Mouse (Mus musculus): ENCODE data around the gene Supt16. TPM values are rescaled to one million over a fixed set of nuclear protein-coding genes. Genes with fewer than 3 reads are reported as not detected.

Supt16 gene
- polyA plus RNA-seq, 1 experiment from 2014 or later = 55.8 TPM

DNA sequence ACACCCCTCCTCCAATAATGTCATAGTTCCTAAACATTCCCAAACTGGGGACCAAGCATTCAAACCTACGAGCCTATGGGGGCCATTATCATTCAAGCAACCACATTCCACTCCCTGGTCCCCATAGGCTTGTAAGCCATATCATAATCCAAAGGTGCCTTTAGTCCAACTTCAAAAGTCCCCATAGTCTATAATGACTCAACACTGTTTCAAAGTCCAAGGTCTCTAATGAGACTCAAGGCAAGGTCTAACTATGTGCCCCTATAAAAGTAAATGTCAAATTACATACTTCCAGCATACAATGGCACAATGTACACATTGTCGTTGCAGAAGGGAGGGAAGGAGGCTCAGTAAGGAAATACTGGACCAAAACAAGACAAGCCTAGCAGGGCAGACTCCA lies 42.2 kb downstream of the Supt16 start:
- Histone ChIP-seq H3K9ac (ENCODE audit: low read length) (no peak overlapping the region), H3K36me3 (ENCODE audit: control insufficient read depth, insufficient read depth, low read length) (peaks cover 10% of the 10 kb centered on the region), H3K4me1 (replicated peaks; ENCODE audit: control insufficient read depth, insufficient read depth, low read length) (no peaks in the 10 kb centered on the region), H3K4me2 (ENCODE audit: low read depth, low read length) (no peak overlapping the region), H3K27me3 (ENCODE audit: control insufficient read depth, insufficient read depth, low read depth, low read length) (no peaks in the 10 kb centered on the region), H3K27ac (ENCODE audit: low read length) (no peak overlapping the region), H3K4me3 (ENCODE audit: low read length) (no peak overlapping the region), H3K9me3 (ENCODE audit: control insufficient read depth, low read length) (no peaks in the 10 kb centered on the region)
- ATAC-seq (ENCODE audit: low read depth) = no peak
- 76% methylated on average over 2 of the region's 2 CpGs for WGBS

DNA sequence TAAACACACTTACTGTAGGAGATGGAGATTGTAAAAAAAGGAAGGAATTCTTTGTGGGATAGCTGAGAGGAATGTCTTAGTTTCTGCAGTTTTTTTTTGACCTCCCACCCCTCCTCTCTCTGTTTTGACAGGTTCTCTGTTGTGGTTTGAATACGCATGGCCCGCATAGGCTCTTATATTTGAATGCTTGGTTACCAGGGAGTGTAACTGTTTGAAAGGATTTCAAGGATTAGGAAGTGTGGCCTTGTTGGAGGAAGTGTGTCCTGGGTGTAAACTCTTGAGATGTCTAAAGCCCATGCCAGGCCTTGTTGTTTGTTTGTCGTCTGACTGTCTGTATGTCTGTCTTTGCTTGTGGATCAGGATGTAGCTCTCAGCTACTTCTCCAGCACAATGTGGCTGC lies 44.6 kb downstream of the Supt16 start:
- Histone ChIP-seq H3K27me3 (ENCODE audit: control insufficient read depth, insufficient read depth, low read depth, low read length) (no peaks in the 10 kb centered on the region), H3K27ac (ENCODE audit: low read length) (no peak overlapping the region), H3K36me3 (ENCODE audit: control insufficient read depth, insufficient read depth, low read length) (no peaks in the 10 kb centered on the region), H3K9ac (ENCODE audit: low read length) (no peak overlapping the region), H3K4me1 (replicated peaks; ENCODE audit: control insufficient read depth, insufficient read depth, low read length) (no peaks in the 10 kb centered on the region), H3K4me2 (ENCODE audit: low read depth, low read length) (no peak overlapping the region), H3K9me3 (ENCODE audit: control insufficient read depth, low read length) (no peaks in the 10 kb centered on the region), H3K4me3 (ENCODE audit: low read length) (no peak overlapping the region)
- 49% methylated on average over 3 of the region's 3 CpGs for WGBS
- ATAC-seq (ENCODE audit: low read depth) = no peak

DNA sequence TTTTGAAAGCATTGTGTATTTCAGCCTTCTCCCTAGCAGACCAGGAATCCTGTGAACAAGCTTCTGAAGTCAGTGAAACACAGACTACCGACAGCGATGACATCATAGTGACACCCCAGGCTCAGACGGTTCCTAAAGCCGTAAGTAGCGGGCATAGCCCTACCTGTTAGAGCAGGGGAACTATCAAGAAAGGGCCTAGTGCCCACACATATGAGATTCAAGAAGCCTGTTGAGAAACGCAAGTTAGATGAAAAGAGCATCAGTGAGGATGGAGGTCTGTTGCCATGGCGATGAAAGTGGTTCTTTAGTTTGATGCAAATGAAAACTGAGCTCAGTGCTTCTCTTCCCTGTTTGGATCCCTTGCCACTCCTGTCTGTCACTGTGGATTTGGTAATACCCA lies 45.0 kb downstream of the Supt16 start:
- H3K27ac ChIP-seq (ENCODE audit: low read length) = no peak overlapping the region
- WGBS = 33% methylated on average over 7 of the region's 7 CpGs
- H3K4me1 ChIP-seq (replicated peaks; ENCODE audit: control insufficient read depth, insufficient read depth, low read length) = no peaks in the 10 kb centered on the region
- no peak for ATAC-seq (ENCODE audit: low read depth)
- H3K36me3 ChIP-seq (ENCODE audit: control insufficient read depth, insufficient read depth, low read length) = no peaks in the 10 kb centered on the region
- H3K4me3 ChIP-seq (ENCODE audit: low read length) = no peak overlapping the region
- H3K9ac ChIP-seq (ENCODE audit: low read length) = no peak overlapping the region
- H3K9me3 ChIP-seq (ENCODE audit: control insufficient read depth, low read length) = no peaks in the 10 kb centered on the region
- no peaks in the 10 kb centered on the region for H3K27me3 ChIP-seq (ENCODE audit: control insufficient read depth, insufficient read depth, low read depth, low read length)
- no peak overlapping the region for H3K4me2 ChIP-seq (ENCODE audit: low read depth, low read length)

DNA sequence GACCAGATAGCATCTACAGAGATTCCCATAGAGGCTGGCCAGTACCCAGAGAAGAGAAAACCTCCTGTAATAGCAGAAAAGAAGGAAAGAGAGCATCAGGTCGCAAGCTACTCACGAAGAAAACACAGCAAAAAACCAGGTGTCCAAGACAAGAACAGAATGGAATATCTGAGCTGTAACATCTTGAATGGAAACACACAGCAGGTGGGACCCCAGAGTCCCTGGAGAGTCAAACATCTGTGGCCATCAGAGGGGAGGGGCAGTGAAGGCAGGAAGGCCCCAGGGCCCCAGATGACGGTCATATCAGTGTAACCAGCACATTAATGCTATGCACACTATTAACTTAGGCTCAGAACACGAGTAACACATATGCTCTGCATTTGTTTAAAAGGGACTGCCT lies 47.3 kb downstream of the Supt16 start:
- no peaks in the 10 kb centered on the region for H3K36me3 ChIP-seq (ENCODE audit: control insufficient read depth, insufficient read depth, low read length)
- H3K4me2 ChIP-seq (ENCODE audit: low read depth, low read length) = no peak overlapping the region
- 59% methylated on average over 4 of the region's 4 CpGs for WGBS
- H3K27me3 ChIP-seq (ENCODE audit: control insufficient read depth, insufficient read depth, low read depth, low read length) = no peaks in the 10 kb centered on the region
- no peak for ATAC-seq (ENCODE audit: low read depth)
- H3K4me3 ChIP-seq (ENCODE audit: low read length) = no peak overlapping the region
- no peak overlapping the region for H3K9ac ChIP-seq (ENCODE audit: low read length)
- H3K4me1 ChIP-seq (replicated peaks; ENCODE audit: control insufficient read depth, insufficient read depth, low read length) = no peaks in the 10 kb centered on the region
- no peaks in the 10 kb centered on the region for H3K9me3 ChIP-seq (ENCODE audit: control insufficient read depth, low read length)
- H3K27ac ChIP-seq (ENCODE audit: low read length) = no peak overlapping the region

DNA sequence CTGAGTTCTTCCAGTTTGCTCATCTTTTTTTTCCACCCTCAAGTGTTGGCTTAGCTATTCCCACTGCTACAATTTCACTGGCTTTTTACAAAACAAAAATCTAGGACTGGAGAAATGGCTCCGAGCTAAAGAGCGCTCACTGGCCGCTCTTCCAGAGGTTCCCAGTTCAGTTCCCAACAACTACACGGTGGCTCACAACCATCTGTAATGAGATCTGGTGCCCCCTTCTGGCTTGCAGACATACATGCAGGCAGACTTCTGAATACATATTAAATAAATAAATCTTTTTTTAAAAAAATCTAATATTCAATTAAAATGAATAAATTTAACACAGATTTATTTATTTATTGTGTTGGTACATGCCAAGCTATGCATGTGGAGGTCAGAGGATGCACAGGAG lies 50.7 kb downstream of the Supt16 start:
- 57% methylated on average over 4 of the region's 4 CpGs for WGBS

DNA sequence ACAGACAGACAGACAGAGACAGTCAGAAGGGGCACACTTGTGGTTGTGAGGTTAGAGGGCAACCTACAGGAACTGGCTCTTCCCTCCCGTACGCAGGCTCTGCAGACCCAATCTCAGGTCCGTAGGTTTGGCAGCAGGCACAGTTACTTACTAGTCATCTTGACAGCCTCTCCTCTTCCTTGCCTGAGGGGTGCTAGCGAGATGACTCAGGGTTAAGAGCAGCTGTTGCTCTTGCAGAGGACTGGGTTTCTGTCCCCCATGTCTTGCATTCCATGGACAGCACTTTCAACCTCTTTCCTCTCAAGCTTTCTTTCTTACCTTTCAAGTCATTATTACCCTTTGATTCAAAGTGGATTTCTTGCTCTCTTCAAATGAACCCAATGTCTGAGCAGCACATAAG lies 53.1 kb downstream of the Supt16 start:
- peaks cover 8% of the 10 kb centered on the region; the same call in 1 of the 2 replicates for H3K4me1 ChIP-seq (replicated peaks; ENCODE audit: control insufficient read depth, insufficient read depth, low read length)
- H3K9me3 ChIP-seq (ENCODE audit: control insufficient read depth, low read length) = no peaks in the 10 kb centered on the region
- no peaks in the 10 kb centered on the region for H3K36me3 ChIP-seq (ENCODE audit: control insufficient read depth, insufficient read depth, low read length)
- H3K4me3 ChIP-seq (ENCODE audit: low read length) = no peak overlapping the region
- no peak overlapping the region for H3K9ac ChIP-seq (ENCODE audit: low read length)
- H3K4me2 ChIP-seq (ENCODE audit: low read depth, low read length) = no peak overlapping the region
- H3K27me3 ChIP-seq (ENCODE audit: control insufficient read depth, insufficient read depth, low read depth, low read length) = no peaks in the 10 kb centered on the region
- 74% methylated on average over 4 of the region's 4 CpGs for WGBS
- no peak for ATAC-seq (ENCODE audit: low read depth)
- H3K27ac ChIP-seq (ENCODE audit: low read length) = no peak overlapping the region

More for the DNA sequence above, 50.7 kb downstream of the Supt16 start:
- Histone ChIP-seq H3K4me1 (replicated peaks; ENCODE audit: control insufficient read depth, insufficient read depth, low read length) (0 out of 2 replicates have a peak, but pooled peaks cover under 1% of the 10 kb centered on the region), H3K27me3 (ENCODE audit: control insufficient read depth, insufficient read depth, low read depth, low read length) (no peaks in the 10 kb centered on the region), H3K4me2 (ENCODE audit: low read depth, low read length) (no peak overlapping the region), H3K36me3 (ENCODE audit: control insufficient read depth, insufficient read depth, low read length) (no peaks in the 10 kb centered on the region), H3K9ac (ENCODE audit: low read length) (no peak overlapping the region), H3K9me3 (ENCODE audit: control insufficient read depth, low read length) (no peaks in the 10 kb centered on the region), H3K4me3 (ENCODE audit: low read length) (no peak overlapping the region), H3K27ac (ENCODE audit: low read length) (no peak overlapping the region)
- ATAC-seq (ENCODE audit: low read depth) = no peak

DNA sequence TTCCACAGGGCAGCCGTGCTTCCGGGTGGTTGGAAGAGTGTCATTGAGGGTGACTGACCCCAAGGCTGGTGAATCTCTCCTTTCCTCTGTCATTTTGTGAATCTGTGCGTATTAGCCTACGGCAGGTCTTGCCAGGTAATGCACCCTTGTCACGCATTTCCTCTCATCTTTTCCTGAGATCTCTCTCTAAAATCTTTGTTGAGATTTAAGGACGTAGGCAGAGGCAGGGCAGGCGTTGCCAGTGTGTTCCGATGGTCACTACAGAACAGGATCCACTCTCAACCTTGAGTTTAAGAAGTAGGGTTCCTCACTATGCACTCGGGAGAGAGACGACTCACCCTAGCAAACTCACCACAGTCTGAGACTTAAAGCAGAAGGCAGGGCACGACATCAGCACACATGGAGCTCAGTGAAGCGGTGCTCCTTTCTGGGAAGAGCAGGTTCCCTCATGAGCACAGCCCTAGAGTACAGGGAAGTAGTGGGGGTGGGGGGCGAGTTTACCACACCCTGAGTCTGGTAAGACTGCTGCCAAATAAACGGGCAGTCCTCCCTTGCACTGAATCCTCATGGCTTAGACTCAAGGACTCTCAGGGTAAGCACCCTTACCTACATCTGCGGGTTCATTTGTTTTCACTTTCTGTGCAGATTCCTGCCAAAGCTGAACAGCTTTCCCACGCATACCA lies 55.6 kb downstream of the Supt16 start:
- Histone ChIP-seq H3K4me2 (ENCODE audit: low read depth, low read length) (peak overlapping the region; percentile 45), H3K4me1 (replicated peaks; ENCODE audit: control insufficient read depth, insufficient read depth, low read length) (peaks cover 8% of the 10 kb centered on the region; the same call in 1 of the 2 replicates), H3K27me3 (ENCODE audit: control insufficient read depth, insufficient read depth, low read depth, low read length) (no peaks in the 10 kb centered on the region), H3K36me3 (ENCODE audit: control insufficient read depth, insufficient read depth, low read length) (no peaks in the 10 kb centered on the region), H3K9ac (ENCODE audit: low read length) (no peak overlapping the region), H3K4me3 (ENCODE audit: low read length) (0 out of 2 replicates have a peak overlapping the region, but pooled peaks have one; percentile 5), H3K27ac (ENCODE audit: low read length) (peak overlapping the region; percentile 31; the same call in 1 of the 2 replicates), H3K9me3 (ENCODE audit: control insufficient read depth, low read length) (no peaks in the 10 kb centered on the region)
- peak; percentile 95 for ATAC-seq (ENCODE audit: low read depth)
- WGBS = 48% methylated on average over 16 of the region's 16 CpGs

DNA sequence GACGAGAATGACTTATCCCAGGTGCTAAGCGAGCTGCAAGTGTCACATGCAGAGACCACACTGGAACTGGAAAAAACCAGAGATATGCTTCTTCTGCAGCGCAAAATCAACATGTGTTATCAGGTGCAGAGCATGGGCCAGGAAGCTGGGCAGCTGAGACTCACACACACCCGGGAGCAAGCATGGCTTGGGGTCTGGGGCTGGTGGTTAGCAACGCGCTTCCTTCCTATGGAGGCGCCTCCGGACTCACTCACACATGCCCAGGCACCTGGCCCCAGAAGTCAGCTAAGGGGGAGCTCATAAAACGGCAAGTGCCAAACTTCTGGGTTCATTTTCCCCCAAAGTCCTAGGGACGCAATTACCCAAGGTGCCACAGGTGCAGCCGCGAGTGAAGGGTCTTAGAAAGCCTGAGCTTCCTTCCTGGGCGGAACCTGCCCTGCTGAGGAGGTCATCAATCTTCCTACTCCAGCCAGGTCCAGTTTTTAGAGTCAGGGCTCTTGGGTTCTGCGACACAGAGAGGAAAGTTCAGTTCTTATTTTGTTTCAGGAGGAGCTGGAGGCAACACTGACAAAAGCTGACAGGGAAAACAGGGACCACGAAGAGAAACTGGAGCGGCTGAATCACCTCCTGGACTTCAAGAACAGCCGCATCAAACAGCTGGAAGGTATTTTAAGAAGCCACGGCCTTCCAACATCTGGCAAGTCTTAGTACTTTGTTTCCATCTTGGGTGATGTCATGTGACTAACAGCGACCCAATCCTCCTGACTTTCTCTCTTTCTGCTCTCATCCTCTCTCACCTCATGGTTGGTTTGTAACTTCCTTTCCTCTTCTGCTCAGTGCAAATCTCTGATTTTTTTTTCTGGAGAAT lies 56.4 kb downstream of the Supt16 start:
- 31% methylated on average over 19 of the region's 19 CpGs for WGBS
- Histone ChIP-seq H3K4me3 (ENCODE audit: low read length) (peak overlapping the region; percentile 5; the same call in 1 of the 2 replicates), H3K27me3 (ENCODE audit: control insufficient read depth, insufficient read depth, low read depth, low read length) (no peaks in the 10 kb centered on the region)

DNA sequence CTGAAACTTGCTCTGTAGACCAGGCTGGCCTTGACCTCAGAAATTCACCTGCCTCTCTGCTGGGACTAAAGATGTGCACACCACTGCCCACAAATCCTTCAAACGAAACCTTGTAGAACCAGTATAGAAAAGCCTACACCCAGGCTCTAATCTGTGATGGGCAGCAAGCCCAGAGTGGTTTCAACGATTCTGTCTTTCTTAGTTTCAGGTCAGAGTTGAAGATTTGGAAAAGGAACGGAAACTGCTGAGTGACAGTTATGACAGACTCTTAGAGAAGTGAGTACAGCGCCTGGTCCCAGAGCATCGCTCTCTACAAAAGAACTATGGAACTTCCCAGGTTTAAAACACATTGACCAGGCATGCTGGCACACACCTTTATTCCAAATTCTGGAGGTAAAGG lies 63.6 kb downstream of the Supt16 start:
- Histone ChIP-seq H3K36me3 (ENCODE audit: control insufficient read depth, insufficient read depth, low read length) (no peaks in the 10 kb centered on the region), H3K4me2 (ENCODE audit: low read depth, low read length) (no peak overlapping the region), H3K27me3 (ENCODE audit: control insufficient read depth, insufficient read depth, low read depth, low read length) (no peaks in the 10 kb centered on the region), H3K9me3 (ENCODE audit: control insufficient read depth, low read length) (no peaks in the 10 kb centered on the region), H3K27ac (ENCODE audit: low read length) (no peak overlapping the region), H3K4me1 (replicated peaks; ENCODE audit: control insufficient read depth, insufficient read depth, low read length) (no peaks in the 10 kb centered on the region), H3K9ac (ENCODE audit: low read length) (no peak overlapping the region), H3K4me3 (ENCODE audit: low read length) (no peak overlapping the region)
- 59% methylated on average over 5 of the region's 5 CpGs for WGBS
- no peak for ATAC-seq (ENCODE audit: low read depth)

More for the DNA sequence above, 56.4 kb downstream of the Supt16 start:
- peak; percentile 18; the same call in 1 of the 2 replicates for ATAC-seq (ENCODE audit: low read depth)
- 0 out of 2 replicates have a peak overlapping the region, but pooled peaks have one; percentile 8 for H3K9ac ChIP-seq (ENCODE audit: low read length)
- no peak overlapping the region for H3K27ac ChIP-seq (ENCODE audit: low read length)
- H3K4me1 ChIP-seq (replicated peaks; ENCODE audit: control insufficient read depth, insufficient read depth, low read length) = peaks cover 8% of the 10 kb centered on the region; the same call in 1 of the 2 replicates
- no peaks in the 10 kb centered on the region for H3K9me3 ChIP-seq (ENCODE audit: control insufficient read depth, low read length)
- no peaks in the 10 kb centered on the region for H3K36me3 ChIP-seq (ENCODE audit: control insufficient read depth, insufficient read depth, low read length)
- H3K4me2 ChIP-seq (ENCODE audit: low read depth, low read length) = peak overlapping the region; percentile 45
